Mouse (Mus musculus) CH12.LX (cell line): Measurements from ENCODE around the gene Sbds. TPM values are rescaled to one million over a fixed set of nuclear protein-coding genes. Genes with fewer than 3 reads are reported as not detected.
A peak's percentile ranks its signal among the peaks of the same experiment; 100 is the strongest.

Experiments used
- DNase-seq: peaks from one replicate; pipeline ENCODE4 v3.0.0-alpha.2; 2013; ENCODE audit errors: extremely low read depth
- H3K27ac ChIP-seq: 2 replicates; pipeline ENCODE4 v1.5.1; 2012; ENCODE audit warnings: low read depth, mild to moderate bottlenecking, control low read depth, moderate library complexity; ENCODE audit not compliant: insufficient read depth
- H3K27me3 ChIP-seq: replicated peaks from 2 replicates; pipeline ENCODE3; 2012; ENCODE audit warnings: inconsistent platforms
- H3K36me3 ChIP-seq, 2 experiments: replicated peaks in 1 of 2; 2 replicates each; pipeline versions ENCODE3 to v1.6.1; 2012; ENCODE audit warnings: inconsistent platforms in 1 of 2, low read length in 1 of 2, mild to moderate bottlenecking in 1 of 2, mixed read lengths in 1 of 2, moderate library complexity in 1 of 2; ENCODE audit not compliant: control insufficient read depth in 1 of 2, insufficient read depth in 1 of 2
- H3K4me1 ChIP-seq, 2 experiments: 2 replicates each; pipeline ENCODE4 v1.6.1; 2012; ENCODE audit warnings: inconsistent platforms in 1 of 2, moderate library complexity in 1 of 2; ENCODE audit not compliant: insufficient read depth in 2 of 2, control insufficient read depth in 1 of 2
- H3K4me2 ChIP-seq: 2 replicates; pipeline ENCODE4 v1.6.1; 2012; ENCODE audit warnings: low read depth, mild to moderate bottlenecking, control low read depth; ENCODE audit not compliant: poor library complexity, insufficient read depth, severe bottlenecking
- H3K4me3 ChIP-seq, 3 experiments: fragments of 150-350 bp in 1 of 3; sonication (generic) in 1 of 3; replicated peaks in 1 of 3; 2 replicates each; pipeline versions ENCODE3 to v1.5.1; 2011 to 2012; ENCODE audit warnings: low read depth in 2 of 3, low read length in 2 of 3, mild to moderate bottlenecking in 2 of 3, moderate library complexity in 2 of 3, control low read depth in 1 of 3, improper control_type of control experiment in 1 of 3, inconsistent platforms in 1 of 3, mixed read lengths in 1 of 3; ENCODE audit not compliant: poor library complexity in 1 of 3
- H3K79me2 ChIP-seq: replicated peaks from 2 replicates; pipeline ENCODE4 v1.6.1; 2012; ENCODE audit warnings: mild to moderate bottlenecking, moderate library complexity; ENCODE audit not compliant: control insufficient read depth, poor library complexity, insufficient read depth, severe bottlenecking; ENCODE audit errors: extremely low read depth
- H3K9ac ChIP-seq: 2 replicates; pipeline ENCODE4 v1.6.1; 2012; ENCODE audit warnings: low read depth, mild to moderate bottlenecking, control low read depth, moderate library complexity; ENCODE audit not compliant: insufficient read depth
- H3K9me3 ChIP-seq: replicated peaks from 2 replicates; pipeline ENCODE3; 2012; ENCODE audit warnings: low read length, inconsistent platforms, mixed read lengths
- BHLHE40 ChIP-seq: IDR thresholded peaks from 2 replicates; pipeline ENCODE4 v1.6.1; 2011; ENCODE audit warnings: mild to moderate bottlenecking, low read depth, low read length, improper control_type of control experiment
- CHD2 ChIP-seq: IDR thresholded peaks from 2 replicates; pipeline ENCODE4 v1.6.1; 2011; ENCODE audit warnings: low read length, improper control_type of control experiment
- CTCF ChIP-seq, 2 experiments: IDR thresholded peaks in 1 of 2; conservative IDR thresholded peaks in 1 of 2; 2 replicates each; pipeline ENCODE4 v1.5.1; 2011 to 2012; ENCODE audit warnings: low read depth in 2 of 2, low read length in 2 of 2, improper control_type of control experiment in 1 of 2, inconsistent platforms in 1 of 2, mild to moderate bottlenecking in 1 of 2, moderate library complexity in 1 of 2
- E2F4 ChIP-seq: IDR thresholded peaks from 2 replicates; pipeline ENCODE4 v1.6.1; 2011; ENCODE audit warnings: low read depth, low read length, improper control_type of control experiment; ENCODE audit not compliant: insufficient replicate concordance
- ELF1 ChIP-seq: IDR thresholded peaks from 2 replicates; pipeline ENCODE4 v1.6.1; 2014; ENCODE audit warnings: low read depth, mild to moderate bottlenecking, inconsistent platforms, low read length, improper control_type of control experiment
- EP300 ChIP-seq: IDR thresholded peaks from 2 replicates; pipeline ENCODE4 v1.6.1; 2011; ENCODE audit warnings: low read length, improper control_type of control experiment
- ETS1 ChIP-seq: conservative IDR thresholded peaks from 2 replicates; pipeline ENCODE4 v1.6.1; 2012; ENCODE audit warnings: low read depth, mild to moderate bottlenecking, inconsistent platforms, low read length, improper control_type of control experiment, moderate library complexity
- GABPA ChIP-seq: IDR thresholded peaks from 2 replicates; pipeline ENCODE4 v1.6.1; 2012; ENCODE audit warnings: low read depth, low read length, improper control_type of control experiment, inconsistent platforms; ENCODE audit not compliant: insufficient replicate concordance
- HCFC1 ChIP-seq: IDR thresholded peaks from 2 replicates; pipeline ENCODE4 v1.6.1; 2012; ENCODE audit warnings: low read depth, mild to moderate bottlenecking, inconsistent platforms, low read length, improper control_type of control experiment
- IRF4 ChIP-seq: IDR thresholded peaks from 2 replicates; pipeline ENCODE4 v1.6.1; 2014; ENCODE audit warnings: low read depth, mild to moderate bottlenecking, inconsistent platforms, low read length, improper control_type of control experiment
- JUN ChIP-seq: IDR thresholded peaks from 2 replicates; pipeline ENCODE4 v1.6.1; 2011; ENCODE audit warnings: low read depth, mild to moderate bottlenecking, low read length, improper control_type of control experiment, moderate library complexity; ENCODE audit not compliant: insufficient read depth
- JUND ChIP-seq: conservative IDR thresholded peaks from 2 replicates; pipeline ENCODE4 v1.6.1; 2011; ENCODE audit warnings: low read depth, low read length, improper control_type of control experiment
- KAT2A ChIP-seq: IDR thresholded peaks from 2 replicates; pipeline ENCODE4 v1.6.1; 2012; ENCODE audit warnings: low read length, improper control_type of control experiment, inconsistent platforms; ENCODE audit not compliant: insufficient replicate concordance
- MAFK ChIP-seq: IDR thresholded peaks from 2 replicates; pipeline ENCODE4 v1.6.1; 2011; ENCODE audit warnings: low read length, improper control_type of control experiment; ENCODE audit not compliant: insufficient replicate concordance
- MAX ChIP-seq: IDR thresholded peaks from 2 replicates; pipeline ENCODE4 v1.6.1; 2011; ENCODE audit warnings: low read length, improper control_type of control experiment
- MAZ ChIP-seq: IDR thresholded peaks from 2 replicates; pipeline ENCODE4 v1.6.1; 2012; ENCODE audit warnings: low read depth, mild to moderate bottlenecking, inconsistent platforms, low read length, improper control_type of control experiment, moderate library complexity
- MEF2A ChIP-seq: IDR thresholded peaks from 2 replicates; pipeline ENCODE4 v1.6.1; 2014; ENCODE audit warnings: low read depth, mild to moderate bottlenecking, inconsistent platforms, low read length, improper control_type of control experiment, borderline replicate concordance
- MXI1 ChIP-seq: IDR thresholded peaks from 2 replicates; pipeline ENCODE4 v1.6.1; 2011; ENCODE audit warnings: mild to moderate bottlenecking, low read depth, low read length, improper control_type of control experiment
- MYC ChIP-seq: IDR thresholded peaks from 2 replicates; pipeline ENCODE4 v1.6.1; 2011; ENCODE audit warnings: low read depth, mild to moderate bottlenecking, improper control_type of control experiment, low read length
- NELFE ChIP-seq: IDR thresholded peaks from 2 replicates; pipeline ENCODE4 v1.6.1; 2011; ENCODE audit warnings: low read depth, low read length, improper control_type of control experiment
- NRF1 ChIP-seq: IDR thresholded peaks from 2 replicates; pipeline ENCODE4 v1.6.1; 2014; ENCODE audit warnings: low read depth, mild to moderate bottlenecking, inconsistent platforms, low read length, improper control_type of control experiment, moderate library complexity
- PAX5 ChIP-seq: IDR thresholded peaks from 2 replicates; pipeline ENCODE4 v1.6.1; 2012; ENCODE audit warnings: low read length, inconsistent platforms, mixed read lengths
- POLR2A ChIP-seq: IDR thresholded peaks from 2 replicates; pipeline ENCODE4 v1.6.1; 2011; ENCODE audit warnings: low read depth, mild to moderate bottlenecking, improper control_type of control experiment, low read length
- POLR2AphosphoS2 ChIP-seq: IDR thresholded peaks from 2 replicates; pipeline ENCODE4 v1.6.1; 2011; ENCODE audit warnings: low read depth, low read length, improper control_type of control experiment
- RAD21 ChIP-seq: IDR thresholded peaks from 2 replicates; pipeline ENCODE4 v1.6.1; 2011; ENCODE audit warnings: low read depth, mild to moderate bottlenecking, low read length, improper control_type of control experiment, moderate library complexity
- RCOR1 ChIP-seq: conservative IDR thresholded peaks from 2 replicates; pipeline ENCODE4 v1.6.1; 2012; ENCODE audit warnings: low read depth, mild to moderate bottlenecking, inconsistent platforms, low read length, improper control_type of control experiment
- SIN3A ChIP-seq: IDR thresholded peaks from 2 replicates; pipeline ENCODE4 v1.6.1; 2012; ENCODE audit warnings: low read length, improper control_type of control experiment, inconsistent platforms
- SMC3 ChIP-seq: IDR thresholded peaks from 2 replicates; pipeline ENCODE4 v1.6.1; 2011; ENCODE audit warnings: low read depth, low read length, improper control_type of control experiment
- TBP ChIP-seq: conservative IDR thresholded peaks from 2 replicates; pipeline ENCODE4 v1.6.1; 2011; ENCODE audit warnings: low read depth, low read length, improper control_type of control experiment
- TCF12 ChIP-seq: IDR thresholded peaks from 2 replicates; pipeline ENCODE4 v1.6.1; 2014; ENCODE audit warnings: low read depth, mild to moderate bottlenecking, inconsistent platforms, low read length, improper control_type of control experiment
- UBTF ChIP-seq: IDR thresholded peaks from 2 replicates; pipeline ENCODE4 v1.6.1; 2012; ENCODE audit warnings: low read depth, mild to moderate bottlenecking, inconsistent platforms, low read length, improper control_type of control experiment, moderate library complexity
- USF1 ChIP-seq: IDR thresholded peaks from 2 replicates; pipeline ENCODE4 v1.6.1; 2014; ENCODE audit warnings: low read depth, mild to moderate bottlenecking, inconsistent platforms, low read length, improper control_type of control experiment
- USF2 ChIP-seq: conservative IDR thresholded peaks from 2 replicates; pipeline ENCODE4 v1.6.1; 2011; ENCODE audit warnings: low read depth, low read length, improper control_type of control experiment
- ZC3H11A ChIP-seq: IDR thresholded peaks from 2 replicates; pipeline ENCODE4 v1.6.1; 2012; ENCODE audit warnings: low read depth, mild to moderate bottlenecking, inconsistent platforms, low read length, improper control_type of control experiment
- ZKSCAN1 ChIP-seq: IDR thresholded peaks from 2 replicates; pipeline ENCODE4 v1.6.1; 2012; ENCODE audit warnings: low read depth, inconsistent platforms, low read length, improper control_type of control experiment, borderline replicate concordance
- ZMIZ1 ChIP-seq: IDR thresholded peaks from 2 replicates; pipeline ENCODE4 v1.6.1; 2012; ENCODE audit warnings: low read depth, mild to moderate bottlenecking, inconsistent platforms, low read length, improper control_type of control experiment
- ZNF384 ChIP-seq: IDR thresholded peaks from 2 replicates; pipeline ENCODE4 v1.6.1; 2012; ENCODE audit warnings: low read depth, low read length, improper control_type of control experiment, inconsistent platforms
- dilution Hi-C: fragments of 300-500 bp; cut with MboI; formaldehyde crosslinking; loops from 2 replicates; pipeline ENCODE4 v1.14.3; 2020; ENCODE audit warnings: low sequenced_read_pairs; ENCODE audit not compliant: extremely low pct_unique_long_range_greater_than_20kb, extremely low pct_ligation_motif_present
- in situ Hi-C: fragments of 300-500 bp; cut with MboI; formaldehyde crosslinking; loops from 3 replicates; pipeline ENCODE4 v1.14.3; 2019; ENCODE audit warnings: low sequenced_read_pairs, low pct_ligation_motif_present, low pct_unique_long_range_greater_than_20kb, mixed read lengths
- polyA plus RNA-seq: library from polyadenylated mRNA; unstranded; fragments of >175 nt; gene quantifications from 2 replicates; pipeline ENCODE4 v1.2.1, GENCODE M21; 2012; ENCODE audit warnings: low read depth; ENCODE audit not compliant: insufficient read length
- total RNA-seq, 2 experiments: library from RNA; depleted of rRNA; stranded (reverse); fragments of 300-350 nt in 1 of 2; fragments of >200 nt in 1 of 2; gene quantifications; 2 replicates each; pipeline ENCODE4 v1.2.3; 2012 to 2014

The Sbds gene
- total and polyA plus RNA-seq, 3 experiments, result 37.0 to 81.2 (median 43.9) TPM

DNA sequence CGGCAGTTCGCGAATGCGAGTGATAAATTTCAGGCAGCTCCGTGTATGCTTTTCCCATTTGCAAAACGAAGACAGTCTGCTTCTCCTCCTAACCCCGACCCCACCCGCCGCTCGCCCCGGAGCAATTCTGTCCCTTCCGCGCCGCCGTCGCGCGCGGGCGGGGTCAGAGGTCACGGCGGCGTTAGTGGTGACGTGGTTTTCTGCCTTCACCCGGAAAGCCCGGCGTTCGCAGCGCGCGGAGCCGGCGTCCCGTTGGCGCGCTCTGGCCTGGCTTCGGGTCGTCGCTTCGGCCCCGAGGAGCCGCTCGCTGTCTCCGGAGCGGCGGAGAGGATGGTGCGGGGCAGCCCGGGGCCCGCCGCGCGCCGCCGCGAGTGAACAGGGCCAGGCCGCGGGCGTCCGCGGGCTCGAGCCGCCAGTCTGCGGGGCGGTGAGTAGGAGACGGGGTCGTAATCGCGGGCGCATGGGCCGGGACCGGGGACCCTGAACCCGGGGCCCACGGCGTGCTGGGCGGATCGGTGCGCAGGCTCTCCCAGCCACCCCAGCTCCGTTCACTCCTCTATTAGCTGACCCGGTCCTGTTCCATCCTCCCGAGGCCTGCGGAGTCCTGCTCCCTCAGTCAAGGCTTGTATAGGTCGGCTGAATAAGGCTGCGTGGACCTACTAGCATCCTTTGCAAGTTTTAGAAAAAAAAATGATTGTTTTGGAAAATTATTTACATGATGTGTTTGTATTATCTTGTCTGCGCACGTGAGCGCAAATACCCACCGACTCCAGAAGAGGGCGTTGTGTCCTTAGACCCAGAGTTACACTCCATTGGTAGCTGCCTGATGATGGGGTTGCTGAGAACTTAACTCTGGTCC, 33.0 kb downstream of the Sbds start:
- Histone ChIP-seq H3K4me1 (peaks cover 6 to 37% of the 10 kb centered on the region in 2 experiments), H3K4me2 (peak overlapping the region; percentile 69), H3K79me2 (peaks cover 51% of the 10 kb centered on the region), H3K36me3 (peaks cover 13 to 30% of the 10 kb centered on the region in 2 experiments), H3K27me3 (no peaks in the 10 kb centered on the region), H3K9me3 (no peaks in the 10 kb centered on the region), H3K9ac (peak overlapping the region; percentile 95), H3K27ac (peak overlapping the region; percentile 55), H3K4me3 (peak overlapping the region; percentile 78 to 99 (median 99))
- DNase-seq, result peak; percentile 80
- dilution Hi-C loops, result no loop called here
- in situ Hi-C loops, result no loop called here
- TF ChIP-seq E2F4, result peak; percentile 72; the same call in 1 of the 2 replicates
- no peak; the same call in 1 of the 2 replicates for TF ChIP-seq UBTF
- TF ChIP-seq NELFE, result peak; percentile 80
- peak; percentile 21; the same call in 1 of the 2 replicates for TF ChIP-seq MAFK
- TF ChIP-seq EP300, result no peak
- TF ChIP-seq SIN3A, result peak; percentile 96
- no peak for TF ChIP-seq ZKSCAN1
- peak; percentile 76; the same call in 1 of the 2 replicates for TF ChIP-seq POLR2A
- TF ChIP-seq CHD2, result peak; percentile 96
- TF ChIP-seq CTCF (conservative IDR thresholded peaks at IDR 0.05 in 1 of 2, IDR thresholded peaks at IDR 0.05 in 1 of 2; ENCODE audit: low read depth in 2 of 2, low read length in 2 of 2), result peak; percentile 59
- peak; percentile 59 for TF ChIP-seq NRF1
- TF ChIP-seq ELF1, result peak; percentile 97
- peak; percentile 95 for TF ChIP-seq KAT2A
- TF ChIP-seq TBP, result no peak
- no peak for TF ChIP-seq USF2
- peak; percentile 77; the same call in 1 of the 2 replicates for TF ChIP-seq POLR2AphosphoS2
- peak; percentile 90 for TF ChIP-seq TCF12
- peak; percentile 48; the same call in 1 of the 2 replicates for TF ChIP-seq GABPA
- TF ChIP-seq JUND, result peak; percentile 45; the same call in 1 of the 2 replicates
- peak; percentile 83 for TF ChIP-seq MYC
- peak; percentile 15; the same call in 1 of the 2 replicates for TF ChIP-seq ZNF384
- peak; percentile 100 for TF ChIP-seq BHLHE40
- TF ChIP-seq ZC3H11A, result no peak
- TF ChIP-seq ZMIZ1, result peak; percentile 87
- peak; percentile 83 for TF ChIP-seq IRF4
- TF ChIP-seq RCOR1, result 0 out of 2 replicates have a peak, but pooled peaks have one; percentile 13
- peak; percentile 96 for TF ChIP-seq HCFC1
- peak; percentile 83 for TF ChIP-seq MEF2A
- TF ChIP-seq USF1, result peak; percentile 10; the same call in 1 of the 2 replicates
- TF ChIP-seq MAX, result peak; percentile 87
- TF ChIP-seq ETS1, result peak; percentile 32
- no peak for TF ChIP-seq RAD21
- peak; percentile 100 for TF ChIP-seq MAZ
- 0 out of 2 replicates have a peak, but pooled peaks have one; percentile 21 for TF ChIP-seq JUN
- peak; percentile 78 for TF ChIP-seq MXI1
- no peak for TF ChIP-seq PAX5
- TF ChIP-seq SMC3, result 0 out of 2 replicates have a peak, but pooled peaks have one; percentile 6
